Mouse (Mus musculus) hindbrain, embryonic 16.5 days (tissue): ENCODE measurements around the gene Rhbg. TPM values are rescaled to one million over a fixed set of nuclear protein-coding genes. Genes with fewer than 3 reads are reported as not detected.

Experiments
- ATAC-seq: fragments of 200-750 bp; cut with Nextera tagmentation; 2 replicates; pipeline ENCODE4 v1.8.0; 2017; ENCODE audit warnings: moderate TSS enrichment, moderate library complexity
- H3K27ac ChIP-seq: fragments of 300-500 bp; sonication (generic); 2 replicates; pipeline ENCODE4 v1.5.1; 2014; ENCODE audit warnings: low read depth, mild to moderate bottlenecking, control low read depth, low read length, moderate library complexity
- H3K27me3 ChIP-seq: fragments of 300-500 bp; sonication (generic); replicated peaks from 2 replicates; pipeline ENCODE4 v1.6.1; 2014; ENCODE audit warnings: low read length; ENCODE audit not compliant: control insufficient read depth, insufficient read depth
- H3K36me3 ChIP-seq: fragments of 300-500 bp; sonication (generic); 2 replicates; pipeline ENCODE4 v1.6.1; 2014; ENCODE audit warnings: mild to moderate bottlenecking, low read length, moderate library complexity, mixed read lengths; ENCODE audit not compliant: control insufficient read depth, insufficient read depth
- H3K4me1 ChIP-seq: fragments of 300-500 bp; sonication (generic); 2 replicates; pipeline ENCODE4 v1.6.1; 2014; ENCODE audit warnings: low read depth, low read length; ENCODE audit not compliant: control insufficient read depth, insufficient read depth
- H3K4me2 ChIP-seq: fragments of 300-500 bp; sonication (generic); 2 replicates; pipeline ENCODE4 v1.6.1; 2014; ENCODE audit warnings: mild to moderate bottlenecking, low read length, control low read depth, moderate library complexity
- H3K4me3 ChIP-seq: fragments of 300-500 bp; sonication (generic); 2 replicates; pipeline ENCODE4 v1.5.1; 2014; ENCODE audit warnings: mild to moderate bottlenecking, low read length, control low read depth, moderate library complexity
- H3K9ac ChIP-seq: fragments of 300-500 bp; sonication (generic); 2 replicates; pipeline ENCODE4 v1.6.1; 2014; ENCODE audit warnings: low read depth, mild to moderate bottlenecking, control low read depth, low read length, moderate library complexity
- H3K9me3 ChIP-seq: fragments of 300-500 bp; sonication (generic); 2 replicates; pipeline ENCODE4 v1.6.1; 2014; ENCODE audit warnings: mild to moderate bottlenecking, low read length, moderate library complexity; ENCODE audit not compliant: control insufficient read depth
- WGBS: fragments of 180-500 bp; shearing (Covaris S2); extraction: QIAGEN DNeasy Blood & Tissue Kit; methylation state at CpG from one replicate; pipeline ENCODE4 v1.1.7; 2014; 5-methylcytosine and 5-hydroxymethylcytosine counted together
- polyA plus RNA-seq: library from polyadenylated mRNA; unstranded; fragments of >200 nt; fragmentation: Nextera tagmentation; extraction: Ambion mirVana; gene quantifications from 2 replicates; pipeline ENCODE4 v1.2.1, GENCODE M21; 2015

Gene Rhbg
- polyA plus RNA-seq, 1 experiment from 2014 or later: 0.99 TPM

- H3K9ac ChIP-seq: peak overlapping the region; percentile 47; the same call in 1 of the 2 replicates
- no peak overlapping the region for H3K4me2 ChIP-seq
- peak; percentile 10 for ATAC-seq
- H3K4me3 ChIP-seq: no peak overlapping the region
- H3K9me3 ChIP-seq: no peaks in the 10 kb centered on the region
- H3K27ac ChIP-seq: peak overlapping the region; percentile 95
- no peaks in the 10 kb centered on the region for H3K27me3 ChIP-seq
- 39% methylated on average over 10 of the region's 10 CpGs for WGBS
- peaks cover 13% of the 10 kb centered on the region for H3K36me3 ChIP-seq
- H3K4me1 ChIP-seq: peaks cover 59% of the 10 kb centered on the region
Measured at GRCm38 (mm10) chr3:88226101-88226845, 28.2 kb downstream of the Rhbg start.

- H3K4me1 ChIP-seq: peaks cover 61% of the 10 kb centered on the region
- H3K4me2 ChIP-seq: no peak overlapping the region
- 58% methylated on average over 2 of the region's 2 CpGs for WGBS
Measured at GRCm38 (mm10) chr3:88224929-88225328, 29.6 kb downstream of the Rhbg start.

GRCm38 (mm10) chr3:88222446-88222845 lies 32.1 kb downstream of the Rhbg start:
- Histone ChIP-seq H3K27ac (peak overlapping the region; percentile 95), H3K36me3 (peaks cover 13% of the 10 kb centered on the region), H3K4me2 (peak overlapping the region; percentile 34), H3K4me1 (peaks cover 58% of the 10 kb centered on the region), H3K9ac (peak overlapping the region; percentile 28; the same call in 1 of the 2 replicates), H3K4me3 (no peak overlapping the region), H3K9me3 (no peaks in the 10 kb centered on the region), H3K27me3 (no peaks in the 10 kb centered on the region)
- 34% methylated on average over 6 of the region's 6 CpGs for WGBS
- ATAC-seq: peak; percentile 15

More at GRCm38 (mm10) chr3:88224929-88225328, 29.6 kb downstream of the Rhbg start:
- Histone ChIP-seq H3K9ac (peak overlapping the region; percentile 47; the same call in 1 of the 2 replicates), H3K27ac (peak overlapping the region; percentile 95), H3K36me3 (peaks cover 13% of the 10 kb centered on the region), H3K9me3 (no peaks in the 10 kb centered on the region), H3K4me3 (no peak overlapping the region), H3K27me3 (no peaks in the 10 kb centered on the region)
- no peak for ATAC-seq

GRCm38 (mm10) chr3:88221519-88222390 lies 32.8 kb downstream of the Rhbg start:
- Histone ChIP-seq H3K36me3 (peaks cover 10% of the 10 kb centered on the region), H3K27me3 (no peaks in the 10 kb centered on the region), H3K4me2 (peak overlapping the region; percentile 71), H3K27ac (peak overlapping the region; percentile 95), H3K4me1 (peaks cover 55% of the 10 kb centered on the region), H3K9me3 (no peaks in the 10 kb centered on the region), H3K9ac (peak overlapping the region; percentile 47; the same call in 1 of the 2 replicates), H3K4me3 (no peak overlapping the region)
- ATAC-seq: peak; percentile 81
- WGBS: 17% methylated on average over 12 of the region's 12 CpGs

GRCm38 (mm10) chr3:88220842-88221241 lies 33.7 kb downstream of the Rhbg start:
- Histone ChIP-seq H3K4me3 (no peak overlapping the region; the same call in 1 of the 2 replicates), H3K4me1 (peaks cover 50% of the 10 kb centered on the region)
- WGBS: 4% methylated on average over 6 of the region's 6 CpGs

GRCm38 (mm10) chr3:88219940-88220339 lies 34.6 kb downstream of the Rhbg start:
- WGBS: 11% methylated on average over 9 of the region's 9 CpGs
- peaks cover 41% of the 10 kb centered on the region for H3K4me1 ChIP-seq
- peaks cover 4% of the 10 kb centered on the region; the same call in 1 of the 2 replicates for H3K36me3 ChIP-seq
- peak overlapping the region; percentile 6 for H3K4me3 ChIP-seq
- no peaks in the 10 kb centered on the region for H3K9me3 ChIP-seq
- peak overlapping the region; percentile 47 for H3K9ac ChIP-seq
- ATAC-seq: no peak
- H3K27me3 ChIP-seq: no peaks in the 10 kb centered on the region
- H3K27ac ChIP-seq: peak overlapping the region; percentile 95
- peak overlapping the region; percentile 71 for H3K4me2 ChIP-seq

More at GRCm38 (mm10) chr3:88220842-88221241, 33.7 kb downstream of the Rhbg start:
- Histone ChIP-seq H3K36me3 (peaks cover 7% of the 10 kb centered on the region; the same call in 1 of the 2 replicates), H3K27me3 (no peaks in the 10 kb centered on the region), H3K9me3 (no peaks in the 10 kb centered on the region), H3K27ac (peak overlapping the region; percentile 95), H3K9ac (peak overlapping the region; percentile 47), H3K4me2 (peak overlapping the region; percentile 71)
- no peak for ATAC-seq

- Histone ChIP-seq H3K9ac (peak overlapping the region; percentile 73), H3K27me3 (no peaks in the 10 kb centered on the region), H3K4me2 (peak overlapping the region; percentile 71), H3K4me3 (peak overlapping the region; percentile 49), H3K36me3 (0 out of 2 replicates have a peak, but pooled peaks cover 2% of the 10 kb centered on the region), H3K4me1 (peaks cover 40% of the 10 kb centered on the region), H3K27ac (peak overlapping the region; percentile 91), H3K9me3 (no peaks in the 10 kb centered on the region)
- no peak for ATAC-seq
- WGBS: 32% methylated on average over 1 of the region's 2 CpGs
Measured at GRCm38 (mm10) chr3:88217679-88218078, 36.8 kb downstream of the Rhbg start.

- no peaks in the 10 kb centered on the region; the same call in 1 of the 2 replicates for H3K27me3 ChIP-seq
Measured at GRCm38 (mm10) chr3:88216534-88217326, 37.8 kb downstream of the Rhbg start.

More at GRCm38 (mm10) chr3:88216534-88217326, 37.8 kb downstream of the Rhbg start:
- Histone ChIP-seq H3K4me2 (peak overlapping the region; percentile 71), H3K4me3 (peak overlapping the region; percentile 49), H3K4me1 (peaks cover 44% of the 10 kb centered on the region), H3K9ac (peak overlapping the region; percentile 73), H3K27ac (peak overlapping the region; percentile 91), H3K36me3 (peaks cover 5% of the 10 kb centered on the region; the same call in 1 of the 2 replicates), H3K9me3 (no peaks in the 10 kb centered on the region)
- 9% methylated on average over 7 of the region's 7 CpGs for WGBS
- ATAC-seq: no peak
